In genomic region chr9:123509638-123510604, GRCm38 (mm10) we compare ENCODE assay signal across 9 mouse cellular contexts. TPM values are rescaled to one million over a fixed set of nuclear protein-coding genes. Genes with fewer than 3 reads are reported as not detected.
DNase-seq lines count a peak whose midpoint lies in the region; ATAC-seq and TF ChIP-seq lines count a peak whose summit lies in the region.
"Had no signal": no experiment of that assay in that cellular context is flagged by ENCODE, and none has a peak within 500 bp of the region (broad histone marks: within the 10 kb centered on the region; RNA-seq: fewer than 3 reads in every experiment).

No protein-coding gene starts in this region.

- H3K27ac ChIP-seq in heart, adult 2 months = peak overlapping the region; percentile 5; the same call in 1 of the 2 replicates
- H3K27ac ChIP-seq in heart, embryonic 11.5 days (ENCODE audit: low read depth, low read length) = no peak overlapping the region
- H3K27ac ChIP-seq in testis, adult 2 months (ENCODE audit: control insufficient read depth, insufficient read depth, low read depth, low read length) = peak overlapping the region; percentile 70
- H3K27ac ChIP-seq in liver, embryonic 16.5 days (ENCODE audit: low read length) = peak overlapping the region; percentile 43; the same call in 1 of the 2 replicates
- H3K27ac ChIP-seq: lung, embryonic 15.5 days had no signal

- no peaks in the 10 kb centered on the region for H3K9me3 ChIP-seq in heart, embryonic 11.5 days (replicated peaks; ENCODE audit: control insufficient read depth, low read length)
- H3K9me3 ChIP-seq in liver, embryonic 16.5 days (replicated peaks; ENCODE audit: control insufficient read depth, low read length) = no peaks in the 10 kb centered on the region
- H3K9me3 ChIP-seq: lung, embryonic 15.5 days had no signal

- H3K79me2 ChIP-seq in heart, adult 2 months (replicated peaks; ENCODE audit: control insufficient read depth, insufficient read depth, low read length) = no peaks in the 10 kb centered on the region

- intact Hi-C loops in heart, adult 2 months (cut with DNase I) = no loop called here

- DNase-seq in heart, adult 2 months = no peak
- DNase-seq in testis, postnatal 14 days (ENCODE audit: low spot score) = no peak
- DNase-seq in urinary bladder, postnatal 36 days (ENCODE audit: low spot score in 2 of 2) = no peak
- DNase-seq in ovary, adult 18-20 months (ENCODE audit: low spot score) = no peak

- TF ChIP-seq CTCF in heart, adult 2 months (IDR thresholded peaks at IDR 0.05) = no peak
- TF ChIP-seq CTCF in testis, adult 2 months (IDR thresholded peaks at IDR 0.05; ENCODE audit: control insufficient read depth, insufficient read depth, insufficient replicate concordance, low read depth, low read length) = no peak

- no peak overlapping the region for H3K9ac ChIP-seq in heart, adult 2 months (ENCODE audit: low read depth, low read length)
- no peak overlapping the region for H3K9ac ChIP-seq in heart, embryonic 11.5 days (ENCODE audit: low read depth, low read length)
- H3K9ac ChIP-seq in liver, embryonic 16.5 days (ENCODE audit: low read depth, low read length) = no peak overlapping the region
- H3K9ac ChIP-seq: lung, embryonic 15.5 days had no signal

- peaks cover 24% of the 10 kb centered on the region for H3K36me3 ChIP-seq in heart, adult 2 months (ENCODE audit: control insufficient read depth, insufficient read depth, low read length)
- H3K36me3 ChIP-seq in heart, embryonic 11.5 days (ENCODE audit: control insufficient read depth, insufficient read depth, low read length) = peaks cover 3% of the 10 kb centered on the region
- H3K36me3 ChIP-seq in testis, adult 2 months (ENCODE audit: control insufficient read depth, insufficient read depth, low read length) = no peaks in the 10 kb centered on the region; the same call in 1 of the 2 replicates
- H3K36me3 ChIP-seq in liver, embryonic 16.5 days (ENCODE audit: control insufficient read depth, insufficient read depth) = peaks cover 2% of the 10 kb centered on the region; the same call in 1 of the 2 replicates

- H3K4me1 ChIP-seq in heart, adult 2 months (ENCODE audit: control insufficient read depth, insufficient read depth, low read length) = peaks cover 15% of the 10 kb centered on the region
- peaks cover 4% of the 10 kb centered on the region for H3K4me1 ChIP-seq in heart, embryonic 11.5 days (ENCODE audit: control insufficient read depth, insufficient read depth, low read length)
- no peaks in the 10 kb centered on the region; the same call in 1 of the 2 replicates for H3K4me1 ChIP-seq in testis, adult 2 months (ENCODE audit: control insufficient read depth, insufficient read depth, low read length)
- H3K4me1 ChIP-seq in liver, embryonic 16.5 days (ENCODE audit: control insufficient read depth, low read depth, low read length) = no peaks in the 10 kb centered on the region; the same call in 1 of the 2 replicates

- WGBS in heart, adult 2 months = 53% methylated on average over 8 of the region's 8 CpGs
- WGBS in heart, embryonic 11.5 days (ENCODE audit: insufficient replicate concordance) = 78% methylated on average over 8 of the region's 8 CpGs
- 39% methylated on average over 8 of the region's 8 CpGs for WGBS in liver, embryonic 16.5 days (ENCODE audit: insufficient replicate concordance)

- no peak overlapping the region for H3K4me3 ChIP-seq in heart, adult 2 months
- no peak overlapping the region for H3K4me3 ChIP-seq in heart, embryonic 11.5 days (ENCODE audit: low read depth, low read length)
- H3K4me3 ChIP-seq in testis, adult 2 months (ENCODE audit: control insufficient read depth, low read depth, low read length) = peak overlapping the region; percentile 84
- no peak overlapping the region for H3K4me3 ChIP-seq in liver, embryonic 16.5 days (ENCODE audit: low read depth, low read length)
- H3K4me3 ChIP-seq: lung, embryonic 15.5 days had no signal

- TF ChIP-seq POLR2A in heart, adult 2 months (IDR thresholded peaks at IDR 0.05; ENCODE audit: insufficient read depth, low read depth, low read length) = no peak
- TF ChIP-seq POLR2A in testis, adult 2 months (IDR thresholded peaks at IDR 0.05; ENCODE audit: control insufficient read depth, low read depth, low read length) = peak; percentile 17; the same call in 1 of the 2 replicates

- ATAC-seq in heart, embryonic 11.5 days (replicated peaks; ENCODE audit: insufficient number of reproducible peaks, low FRiP score, low TSS enrichment) = no peak
- ATAC-seq in liver, embryonic 16.5 days (ENCODE audit: low read depth) = peak; percentile 25; the same call in 1 of the 2 replicates
- no peak for ATAC-seq in erythroid progenitor cell, adult 5-6 weeks (replicated peaks; ENCODE audit: low FRiP score, poor library complexity, severe bottlenecking)

- H3K4me2 ChIP-seq in heart, embryonic 11.5 days = no peak overlapping the region
- H3K4me2 ChIP-seq in liver, embryonic 16.5 days (ENCODE audit: low read depth, low read length) = no peak overlapping the region
- H3K4me2 ChIP-seq: lung, embryonic 15.5 days had no signal

- no peak for TF ChIP-seq EP300 in heart, adult 2 months (IDR thresholded peaks at IDR 0.05; ENCODE audit: insufficient read depth, low read depth, low read length)

- H3K27me3 ChIP-seq in heart, adult 2 months (ENCODE audit: control insufficient read depth, insufficient read depth, low read length) = no peaks in the 10 kb centered on the region
- no peaks in the 10 kb centered on the region for H3K27me3 ChIP-seq in heart, embryonic 11.5 days (ENCODE audit: control insufficient read depth, insufficient read depth, low read length)
- no peaks in the 10 kb centered on the region for H3K27me3 ChIP-seq in testis, adult 2 months (ENCODE audit: control insufficient read depth, insufficient read depth, low read length)
- no peaks in the 10 kb centered on the region for H3K27me3 ChIP-seq in liver, embryonic 16.5 days (ENCODE audit: control insufficient read depth, insufficient read depth, low read depth, low read length)
- H3K27me3 ChIP-seq: lung, embryonic 15.5 days had no signal

RNA-seq across cellular contexts. Expression of gene Sacm1l, which starts 19.6 kb away (rescaled TPM):
- 10 to 100 TPM; 35.4 to 36.8 TPM for total RNA-seq in heart, adult 2 months (2021)
- polyA plus RNA-seq in heart, adult 2 months (2012; rRNA removed) = 8.3 and 18.9 TPM in 2 replicates
- polyA plus RNA-seq in heart, embryonic 11.5 days (2014; fragmentation: Nextera tagmentation; extraction: Ambion mirVana) = 38.1 and 50.2 TPM in 2 replicates
- polyA plus RNA-seq in testis, adult 2 months (2012; rRNA removed) = 2.9 and 5.1 TPM in 2 replicates
- 25.7 and 28.0 TPM in 2 replicates for polyA plus RNA-seq in liver, embryonic 16.5 days (2015; fragmentation: Nextera tagmentation; extraction: Ambion mirVana)
- total RNA-seq in erythroid progenitor cell, adult 5-6 weeks (2015; ENCODE audit: low replicate concordance) = 23.1 and 25.2 TPM in 2 replicates
- 23.8 and 32.0 TPM in 2 replicates for total RNA-seq in erythroid progenitor cell, adult 5-6 weeks (2017; ENCODE audit: low replicate concordance)

RNA-seq across cellular contexts. Expression of gene Limd1, which starts 31.4 kb away (rescaled TPM):
- total RNA-seq in heart, adult 2 months (2021) = 10 to 100 TPM; 33.7 to 48.9 TPM
- polyA plus RNA-seq in heart, adult 2 months (2012; rRNA removed) = 34.6 and 50.0 TPM in 2 replicates
- polyA plus RNA-seq in heart, embryonic 11.5 days (2014; fragmentation: Nextera tagmentation; extraction: Ambion mirVana) = 30.9 and 32.4 TPM in 2 replicates
- polyA plus RNA-seq in testis, adult 2 months (2012; rRNA removed) = 34.7 and 43.1 TPM in 2 replicates
- 20.3 and 22.5 TPM in 2 replicates for polyA plus RNA-seq in liver, embryonic 16.5 days (2015; fragmentation: Nextera tagmentation; extraction: Ambion mirVana)
- total RNA-seq in erythroid progenitor cell, adult 5-6 weeks (2015; ENCODE audit: low replicate concordance) = 59.1 and 60.2 TPM in 2 replicates
- 46.1 and 70.6 TPM in 2 replicates for total RNA-seq in erythroid progenitor cell, adult 5-6 weeks (2017; ENCODE audit: low replicate concordance)
